ENCODE assay signal across 18 mouse cellular contexts in genomic region chr10:37315804-37316203, GRCm38 (mm10).
A peak's percentile ranks its signal among the peaks of the same experiment; 100 is the strongest.
DNase-seq lines count a peak whose midpoint lies in the region; ATAC-seq lines count a peak whose summit lies in the region.
"Had no signal": no experiment of that assay in that cellular context is flagged by ENCODE, and none has a peak within 500 bp of the region (broad histone marks: within the 10 kb centered on the region; RNA-seq: fewer than 3 reads in every experiment).

No protein-coding gene starts in this region.

- no peak overlapping the region for H3K4me3 ChIP-seq in heart, embryonic 12.5 days
- H3K4me3 ChIP-seq in hindbrain, embryonic 13.5 days, result no peak overlapping the region
- H3K4me3 ChIP-seq: embryonic facial prominence, embryonic 13.5 days; embryonic facial prominence, embryonic 15.5 days; erythroblast, embryonic 14.5 days; forebrain, embryonic 10.5 days; forebrain, embryonic 12.5 days had no signal

- H3K27ac ChIP-seq in heart, embryonic 12.5 days (ENCODE audit: poor library complexity, severe bottlenecking), result no peak overlapping the region
- no peak overlapping the region for H3K27ac ChIP-seq in hindbrain, embryonic 13.5 days
- H3K27ac ChIP-seq: embryonic facial prominence, embryonic 13.5 days; embryonic facial prominence, embryonic 15.5 days; forebrain, embryonic 10.5 days; forebrain, embryonic 12.5 days had no signal

- 81% methylated on average over 1 of the region's 1 CpGs for WGBS in heart, embryonic 12.5 days
- 86% methylated on average over 1 of the region's 1 CpGs for WGBS in hindbrain, embryonic 13.5 days

- ATAC-seq in heart, embryonic 12.5 days (ENCODE audit: insufficient number of reproducible peaks, low FRiP score), result no peak
- peak; percentile 67 for ATAC-seq in granulocyte monocyte progenitor cell, adult 5-6 weeks (replicated peaks; ENCODE audit: poor library complexity, severe bottlenecking)
- peak; percentile 63 for ATAC-seq in megakaryocyte progenitor cell, adult 5-6 weeks (replicated peaks; ENCODE audit: poor library complexity)
- ATAC-seq in hindbrain, embryonic 13.5 days (ENCODE audit: low FRiP score), result no peak
- ATAC-seq: activated CD4-positive, CD25-positive, alpha-beta regulatory T cell, adult 4 months; CD4-positive, CD25-positive, alpha-beta regulatory T cell, adult 4 months had no signal

- no peaks in the 10 kb centered on the region for H3K27me3 ChIP-seq in heart, embryonic 12.5 days (replicated peaks)
- no peaks in the 10 kb centered on the region for H3K27me3 ChIP-seq in hindbrain, embryonic 13.5 days
- H3K27me3 ChIP-seq: CH12.LX; embryonic facial prominence, embryonic 13.5 days; embryonic facial prominence, embryonic 15.5 days; forebrain, embryonic 12.5 days; Patski had no signal

- H3K36me3 ChIP-seq in heart, embryonic 12.5 days, result no peaks in the 10 kb centered on the region
- no peaks in the 10 kb centered on the region for H3K36me3 ChIP-seq in hindbrain, embryonic 13.5 days
- H3K36me3 ChIP-seq: embryonic facial prominence, embryonic 13.5 days; embryonic facial prominence, embryonic 15.5 days; forebrain, embryonic 10.5 days; forebrain, embryonic 12.5 days; G1E had no signal

- no peak overlapping the region for H3K9ac ChIP-seq in heart, embryonic 12.5 days
- H3K9ac ChIP-seq in hindbrain, embryonic 13.5 days, result no peak overlapping the region
- H3K9ac ChIP-seq: embryonic facial prominence, embryonic 13.5 days; embryonic facial prominence, embryonic 15.5 days; forebrain, embryonic 12.5 days had no signal

- no peaks in the 10 kb centered on the region for H3K4me1 ChIP-seq in heart, embryonic 12.5 days (replicated peaks)
- H3K4me1 ChIP-seq in hindbrain, embryonic 13.5 days (replicated peaks), result peaks cover 5% of the 10 kb centered on the region

- no peak overlapping the region for H3K4me2 ChIP-seq in heart, embryonic 12.5 days
- H3K4me2 ChIP-seq in hindbrain, embryonic 13.5 days, result no peak overlapping the region
- H3K4me2 ChIP-seq: embryonic facial prominence, embryonic 13.5 days; embryonic facial prominence, embryonic 15.5 days; forebrain, embryonic 12.5 days had no signal

- peak; percentile 33 for DNase-seq in heart, adult 11 months
- DNase-seq in kidney, postnatal 10 days, result no peak
- DNase-seq: B cell, adult 2 months; embryo, embryonic 11 days had no signal

- H3K9me3 ChIP-seq in heart, embryonic 12.5 days (replicated peaks), result no peaks in the 10 kb centered on the region
- H3K9me3 ChIP-seq in hindbrain, embryonic 13.5 days, result no peaks in the 10 kb centered on the region
- H3K9me3 ChIP-seq: embryonic facial prominence, embryonic 13.5 days; embryonic facial prominence, embryonic 15.5 days; forebrain, embryonic 10.5 days; forebrain, embryonic 12.5 days; G1E had no signal

Comparison
In these comparisons a context has a peak if more than half of its experiments do, and no peak if none do; other contexts are left out.
1. ATAC-seq: peak in granulocyte monocyte progenitor cell, adult 5-6 weeks (single experiment) and megakaryocyte progenitor cell, adult 5-6 weeks (single experiment); none in heart, embryonic 12.5 days (single experiment) and hindbrain, embryonic 13.5 days (single experiment).